Mouse (Mus musculus) macrophage (primary cell): ENCODE data around the gene Slc30a2. TPM values are rescaled to one million over a fixed set of nuclear protein-coding genes. Genes with fewer than 3 reads are reported as not detected.
A peak's percentile ranks its signal among the peaks of the same experiment; 100 is the strongest.
"Not testable (repeated sequence)": the region's sequence is repeated elsewhere in the genome, so short reads cannot be mapped to it uniquely, and the experiment has no call there.

Experiments
- H3K27ac ChIP-seq: fragments of 350-480 bp; formaldehyde crosslinking; 2 replicates; pipeline ENCODE4 v1.9.0; 2021
- H3K36me3 ChIP-seq: fragments of 350-480 bp; formaldehyde crosslinking; 2 replicates; pipeline ENCODE4 v1.9.0; 2021; ENCODE audit errors: inconsistent target
- H3K4me3 ChIP-seq: fragments of 350-480 bp; formaldehyde crosslinking; 2 replicates; pipeline ENCODE4 v1.9.0; 2021; ENCODE audit errors: inconsistent target
- H3K79me2 ChIP-seq: fragments of 350-480 bp; formaldehyde crosslinking; 2 replicates; pipeline ENCODE4 v1.9.0; 2021; ENCODE audit errors: inconsistent target
- WGBS: methylation state at CpG from one replicate; pipeline ENCODE4 v1.1.7; 2026; ENCODE audit warnings: inconsistent platforms; ENCODE audit not compliant: missing documents; 5-methylcytosine and 5-hydroxymethylcytosine counted together
- polyA plus RNA-seq: library from polyadenylated mRNA; stranded (reverse); fragments of 250-400 nt; gene quantifications from 3 replicates; pipeline ENCODE4 v1.2.4, GENCODE M21; 2018; ENCODE audit warnings: inconsistent platforms
- total RNA-seq, 78 experiments: library from RNA; depleted of rRNA; stranded (reverse); fragments of 250-400 nt; gene quantifications; 1 replicate in 9 of 78; 2 replicates in 24 of 78; 3 replicates in 43 of 78; 4 replicates in 2 of 78; pipeline ENCODE4 v1.2.4; 2018; ENCODE audit warnings: inconsistent platforms in 56 of 78

The Slc30a2 gene
- total RNA-seq (2018; cell fraction: chromatin; rRNA removed): not detected
- total RNA-seq (2018; cell fraction: cytosol; rRNA removed): not detected
- not detected for total RNA-seq (2018; cell fraction: nucleus; rRNA removed)
- polyA plus RNA-seq: not detected in 3 replicates

GRCm38 (mm10) chr4:134343071-134344031 lies at the start of gene Slc30a2:
Slc30a2 (plus strand) TSS chr4:134343181.
- no peak within 1 kb of the TSS for H3K4me3 ChIP-seq
- H3K36me3 ChIP-seq: no peaks in the 10 kb centered on the region
- 8% methylated on average over 60 of the region's 61 CpGs for WGBS
- H3K79me2 ChIP-seq: no peaks in the 10 kb centered on the region
- H3K27ac ChIP-seq: no peak within 1 kb of the TSS

GRCm38 (mm10) chr4:134293692-134294163 lies 49.3 kb upstream of the Slc30a2 start:
- Histone ChIP-seq H3K79me2 (no peaks in the 10 kb centered on the region), H3K36me3 (no peaks in the 10 kb centered on the region), H3K4me3 (no peak overlapping the region), H3K27ac (no peak overlapping the region)
- 62% methylated on average over 9 of the region's 9 CpGs for WGBS

- not testable (repeated sequence) for H3K4me3 ChIP-seq, H3K79me2 ChIP-seq, H3K27ac ChIP-seq, H3K36me3 ChIP-seq
- WGBS: 94% methylated on average over 4 of the region's 4 CpGs
These were observed 46.9 kb upstream of the Slc30a2 start for GRCm38 (mm10) chr4:134296096-134296495.

GRCm38 (mm10) chr4:134296523-134296922 lies 46.5 kb upstream of the Slc30a2 start:
- no peaks in the 10 kb centered on the region for H3K36me3 ChIP-seq
- H3K4me3 ChIP-seq: no peak overlapping the region
- H3K79me2 ChIP-seq: no peaks in the 10 kb centered on the region
- H3K27ac ChIP-seq: no peak overlapping the region
- WGBS: 95% methylated on average over 4 of the region's 4 CpGs

- 98% methylated on average over 8 of the region's 8 CpGs for WGBS
- Histone ChIP-seq H3K79me2 (no peaks in the 10 kb centered on the region), H3K4me3 (no peak overlapping the region), H3K27ac (no peak overlapping the region), H3K36me3 (no peaks in the 10 kb centered on the region)
These were observed 45.6 kb upstream of the Slc30a2 start for GRCm38 (mm10) chr4:134297369-134297768.

- no peak overlapping the region for H3K4me3 ChIP-seq
- 79% methylated on average over 15 of the region's 19 CpGs for WGBS
- no peaks in the 10 kb centered on the region for H3K36me3 ChIP-seq
- no peaks in the 10 kb centered on the region for H3K79me2 ChIP-seq
- peak overlapping the region; percentile 51 for H3K27ac ChIP-seq
These were observed 44.1 kb upstream of the Slc30a2 start for GRCm38 (mm10) chr4:134298626-134299497.

GRCm38 (mm10) chr4:134299498-134299810 lies 43.5 kb upstream of the Slc30a2 start:
- Histone ChIP-seq H3K36me3 (no peaks in the 10 kb centered on the region), H3K27ac (peak overlapping the region; percentile 51), H3K4me3 (no peak overlapping the region), H3K79me2 (no peaks in the 10 kb centered on the region)
- 34% methylated on average over 4 of the region's 4 CpGs for WGBS

- H3K27ac ChIP-seq: peak overlapping the region; percentile 51
- 10% methylated on average over 9 of the region's 9 CpGs for WGBS
- H3K4me3 ChIP-seq: peak overlapping the region; percentile 3; the same call in 1 of the 2 replicates
- no peaks in the 10 kb centered on the region for H3K79me2 ChIP-seq
- H3K36me3 ChIP-seq: no peaks in the 10 kb centered on the region
These were observed 42.7 kb upstream of the Slc30a2 start for GRCm38 (mm10) chr4:134300316-134300715.

GRCm38 (mm10) chr4:134302084-134302483 lies 40.9 kb upstream of the Slc30a2 start:
- H3K36me3 ChIP-seq: no peaks in the 10 kb centered on the region
- no peaks in the 10 kb centered on the region for H3K79me2 ChIP-seq
- 92% methylated on average over 5 of the region's 5 CpGs for WGBS
- H3K4me3 ChIP-seq: no peak overlapping the region
- H3K27ac ChIP-seq: no peak overlapping the region

- Histone ChIP-seq H3K27ac (no peak overlapping the region), H3K4me3 (no peak overlapping the region), H3K36me3 (no peaks in the 10 kb centered on the region), H3K79me2 (no peaks in the 10 kb centered on the region)
- 69% methylated on average over 2 of the region's 2 CpGs for WGBS
These were observed 36.0 kb upstream of the Slc30a2 start for GRCm38 (mm10) chr4:134306963-134307362.

GRCm38 (mm10) chr4:134307367-134308072 lies 35.5 kb upstream of the Slc30a2 start:
- Histone ChIP-seq H3K36me3 (no peaks in the 10 kb centered on the region), H3K27ac (no peak overlapping the region), H3K4me3 (no peak overlapping the region), H3K79me2 (no peaks in the 10 kb centered on the region)
- 11% methylated on average over 11 of the region's 12 CpGs for WGBS

GRCm38 (mm10) chr4:134310106-134310505 lies 32.9 kb upstream of the Slc30a2 start:
- Histone ChIP-seq H3K36me3 (no peaks in the 10 kb centered on the region), H3K4me3 (no peak overlapping the region), H3K79me2 (no peaks in the 10 kb centered on the region), H3K27ac (no peak overlapping the region)
- 89% methylated on average over 7 of the region's 7 CpGs for WGBS

GRCm38 (mm10) chr4:134310656-134311055 lies 32.3 kb upstream of the Slc30a2 start:
- Histone ChIP-seq H3K79me2 (no peaks in the 10 kb centered on the region), H3K4me3 (no peak overlapping the region), H3K36me3 (no peaks in the 10 kb centered on the region), H3K27ac (no peak overlapping the region)
- 89% methylated on average over 9 of the region's 9 CpGs for WGBS

GRCm38 (mm10) chr4:134311784-134312183 lies 31.2 kb upstream of the Slc30a2 start:
- no peak overlapping the region for H3K27ac ChIP-seq

More at GRCm38 (mm10) chr4:134311784-134312183, 31.2 kb upstream of the Slc30a2 start:
- 77% methylated on average over 9 of the region's 9 CpGs for WGBS
- no peaks in the 10 kb centered on the region for H3K79me2 ChIP-seq
- H3K4me3 ChIP-seq: no peak overlapping the region
- H3K36me3 ChIP-seq: no peaks in the 10 kb centered on the region
